Mouse (Mus musculus) effector memory CD4-positive, alpha-beta T cell, adult 5 months (primary cell): ENCODE results near the gene Rph3a. TPM values are rescaled to one million over a fixed set of nuclear protein-coding genes. Genes with fewer than 3 reads are reported as not detected.

ENCODE experiments used
- polyA plus RNA-seq: library from polyadenylated mRNA; unstranded; fragments of 100-300 nt; shearing (Covaris generic); gene quantifications from one replicate; pipeline ENCODE4 v1.2.1, GENCODE M21; 2017

Rph3a gene
- not detected for polyA plus RNA-seq

DNA sequence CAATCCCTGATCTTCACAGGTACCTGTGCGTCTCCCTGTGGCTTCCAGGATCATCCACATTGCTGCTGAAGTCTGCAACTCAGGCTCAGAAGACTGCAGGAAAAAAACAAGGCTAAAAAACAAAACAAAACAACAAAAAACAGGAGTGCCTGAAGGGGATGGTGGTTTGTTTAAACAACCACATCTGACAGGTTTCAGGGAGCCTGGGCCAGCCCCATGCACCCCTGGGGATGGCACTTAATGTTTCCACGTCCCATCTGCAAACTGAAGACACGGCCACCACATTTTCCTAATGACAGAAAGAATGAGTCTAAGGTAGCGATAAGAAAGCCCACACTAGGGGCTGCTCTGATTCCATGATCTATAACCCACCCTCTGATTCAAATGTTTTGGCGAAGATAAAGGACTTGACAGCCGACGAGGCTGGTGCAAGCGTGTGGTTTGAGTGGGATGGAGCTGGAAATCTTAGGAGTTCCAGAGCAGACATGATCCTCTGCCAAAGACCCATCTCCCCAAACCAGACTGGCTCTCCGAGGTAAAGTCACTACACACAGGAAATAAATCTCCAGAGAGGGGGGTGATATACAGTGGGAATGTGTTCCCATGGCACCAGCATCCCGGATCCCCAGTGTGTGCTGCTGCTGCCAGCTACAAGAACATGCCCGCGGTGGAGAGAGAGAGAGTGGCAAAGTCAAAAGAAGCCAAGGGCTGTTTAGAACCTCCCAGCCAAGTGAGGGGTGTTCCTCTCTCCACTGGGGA, at the start of gene Rph3a:
Gene Rph3a (minus strand): TSS at position 282 of the 759 bp plus-strand sequence.

DNA sequence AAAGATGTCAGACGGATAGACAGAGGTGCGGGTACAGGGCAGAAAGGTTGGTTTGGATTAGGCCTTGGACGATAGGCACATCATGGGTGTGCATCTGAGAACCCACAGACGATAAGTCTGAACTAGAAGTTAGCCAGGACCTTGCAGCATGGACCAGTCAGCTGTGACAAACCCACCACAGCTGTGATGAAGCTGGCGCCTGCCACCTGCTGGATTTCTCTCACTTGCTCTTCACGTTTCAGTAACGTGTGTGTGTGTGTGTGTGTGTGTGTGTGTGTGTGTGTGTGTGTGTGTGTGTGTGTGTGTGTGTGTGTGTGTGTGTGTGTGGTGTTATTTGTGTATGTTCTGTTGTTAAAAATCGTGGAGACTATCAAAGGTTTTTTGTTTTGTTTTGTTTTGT, 95.7 kb downstream of the Rph3a start, which contains the start of gene Oas1d:
Gene Oas1d (plus strand): TSS at position 333 of the 400 bp plus-strand sequence.

GRCm38 (mm10) chr5:120906791-120907733, 102.8 kb downstream of the Rph3a start, which contains the start of gene Oas1a:
Oas1a (minus strand) TSS chr5:120907521.

Other genes with a start within 250 kb of the Rph3a start
- gene Oas3, start 232.4 kb downstream of the Rph3a start, polyA plus RNA-seq, result 15.3 TPM
- gene Oas1e, start 214.6 kb downstream of the Rph3a start, polyA plus RNA-seq, result not detected
- gene Oas1c, start 197.6 kb downstream of the Rph3a start, polyA plus RNA-seq, result 7.7 TPM
- not detected for gene Oas1f, start 162.7 kb downstream of the Rph3a start, polyA plus RNA-seq
- gene Oas1h, start 148.7 kb downstream of the Rph3a start, polyA plus RNA-seq, result not detected
- 1.4 TPM for gene Oas1g, start 122.5 kb downstream of the Rph3a start, polyA plus RNA-seq
- 41.5 TPM for gene Oas1a, start 102.6 kb downstream of the Rph3a start, polyA plus RNA-seq
- gene Oas1d, start 95.6 kb downstream of the Rph3a start, polyA plus RNA-seq, result not detected
- 49.0 TPM for gene Ptpn11, start 181.3 kb upstream of the Rph3a start, polyA plus RNA-seq
- gene Rpl6, start 194.4 kb upstream of the Rph3a start, polyA plus RNA-seq, result 850 TPM
- gene Hectd4, start 210.1 kb upstream of the Rph3a start, polyA plus RNA-seq, result 9.3 TPM